Mouse (Mus musculus) bone marrow macrophage, adult 2 months (primary cell): ENCODE results near the gene Patj. TPM values are rescaled to one million over a fixed set of nuclear protein-coding genes. Genes with fewer than 3 reads are reported as not detected.

Experiments
- H3K27ac ChIP-seq: 2 replicates; pipeline ENCODE4 v1.5.1; 2012; ENCODE audit warnings: low read depth, low read length; ENCODE audit not compliant: insufficient read depth
- H3K4me1 ChIP-seq: 2 replicates; pipeline ENCODE4 v1.6.1; 2012; ENCODE audit warnings: low read length; ENCODE audit not compliant: control insufficient read depth, insufficient read depth
- H3K4me3 ChIP-seq: 2 replicates; pipeline ENCODE4 v1.5.1; 2012; ENCODE audit warnings: mild to moderate bottlenecking, low read length, moderate library complexity; ENCODE audit not compliant: insufficient read depth
- CTCF ChIP-seq: IDR thresholded peaks from 2 replicates; pipeline ENCODE4 v1.5.1; 2012; ENCODE audit warnings: low read depth, mild to moderate bottlenecking, low read length, moderate library complexity
- POLR2A ChIP-seq: IDR thresholded peaks from 2 replicates; pipeline ENCODE4 v1.6.1; 2012; ENCODE audit warnings: mild to moderate bottlenecking, low read depth, low read length, borderline replicate concordance
- polyA plus RNA-seq: library from polyadenylated mRNA; stranded (reverse); fragments of >200 nt; gene quantifications from 2 replicates; pipeline ENCODE4 v1.2.4, GENCODE M21; 2012; ENCODE audit not compliant: missing spikeins, insufficient read depth, insufficient read length

Gene Patj
- polyA plus RNA-seq, 1 experiment: 0.38 TPM

- Histone ChIP-seq H3K27ac (no peak overlapping the region), H3K4me1 (no peaks in the 10 kb centered on the region), H3K4me3 (no peak overlapping the region)
- TF ChIP-seq CTCF: no peak
- no peak for TF ChIP-seq POLR2A
Observed at GRCm38 (mm10) chr4:98465476-98465875, 69.9 kb downstream of the Patj start.

GRCm38 (mm10) chr4:98465886-98466285, 70.3 kb downstream of the Patj start:
- no peak for TF ChIP-seq CTCF
- TF ChIP-seq POLR2A: no peak
- no peaks in the 10 kb centered on the region for H3K4me1 ChIP-seq
- H3K27ac ChIP-seq: no peak overlapping the region
- no peak overlapping the region for H3K4me3 ChIP-seq

- Histone ChIP-seq H3K4me1 (no peaks in the 10 kb centered on the region), H3K4me3 (no peak overlapping the region), H3K27ac (no peak overlapping the region)
- TF ChIP-seq CTCF (no peak), POLR2A (no peak)
Observed at GRCm38 (mm10) chr4:98471376-98471775, 75.8 kb downstream of the Patj start.

- TF ChIP-seq POLR2A (no peak), CTCF (no peak)
- no peak overlapping the region for H3K27ac ChIP-seq
- H3K4me3 ChIP-seq: no peak overlapping the region
- no peaks in the 10 kb centered on the region for H3K4me1 ChIP-seq
Observed at GRCm38 (mm10) chr4:98473491-98473890, 77.9 kb downstream of the Patj start.

GRCm38 (mm10) chr4:98478005-98478404, 82.4 kb downstream of the Patj start:
- Histone ChIP-seq H3K4me1 (no peaks in the 10 kb centered on the region), H3K27ac (no peak overlapping the region), H3K4me3 (no peak overlapping the region)
- TF ChIP-seq CTCF (no peak), POLR2A (no peak)

GRCm38 (mm10) chr4:98486475-98486874, 90.9 kb downstream of the Patj start:
- Histone ChIP-seq H3K27ac (no peak overlapping the region), H3K4me1 (no peaks in the 10 kb centered on the region), H3K4me3 (no peak overlapping the region)
- TF ChIP-seq CTCF (no peak), POLR2A (no peak)

- no peaks in the 10 kb centered on the region for H3K4me1 ChIP-seq
- TF ChIP-seq POLR2A (no peak), CTCF (no peak)
- no peak overlapping the region for H3K4me3 ChIP-seq
- no peak overlapping the region for H3K27ac ChIP-seq
Observed at GRCm38 (mm10) chr4:98486901-98487300, 91.3 kb downstream of the Patj start.

- H3K4me3 ChIP-seq: no peak overlapping the region
- no peak overlapping the region for H3K27ac ChIP-seq
- TF ChIP-seq POLR2A (no peak), CTCF (no peak)
- no peaks in the 10 kb centered on the region for H3K4me1 ChIP-seq
Observed at GRCm38 (mm10) chr4:98489386-98489785, 93.8 kb downstream of the Patj start.

GRCm38 (mm10) chr4:98498341-98498740, 102.8 kb downstream of the Patj start:
- TF ChIP-seq POLR2A: no peak
- TF ChIP-seq CTCF: no peak
- Histone ChIP-seq H3K4me3 (no peak overlapping the region), H3K27ac (no peak overlapping the region), H3K4me1 (no peaks in the 10 kb centered on the region)

GRCm38 (mm10) chr4:98500182-98500581, 104.6 kb downstream of the Patj start:
- H3K27ac ChIP-seq: no peak overlapping the region
- TF ChIP-seq POLR2A: no peak
- no peak for TF ChIP-seq CTCF
- H3K4me3 ChIP-seq: no peak overlapping the region
- no peaks in the 10 kb centered on the region for H3K4me1 ChIP-seq

GRCm38 (mm10) chr4:98500875-98501274, 105.3 kb downstream of the Patj start:
- TF ChIP-seq POLR2A (no peak), CTCF (no peak)
- H3K27ac ChIP-seq: no peak overlapping the region

More at GRCm38 (mm10) chr4:98500875-98501274, 105.3 kb downstream of the Patj start:
- no peaks in the 10 kb centered on the region for H3K4me1 ChIP-seq
- no peak overlapping the region for H3K4me3 ChIP-seq
